Comparison of ENCODE assay signal across 26 mouse cellular contexts in genomic region chr4:107935254-107935653, GRCm38 (mm10). TPM values are rescaled to one million over a fixed set of nuclear protein-coding genes. Genes with fewer than 3 reads are reported as not detected.
A peak's percentile ranks its signal among the peaks of the same experiment; 100 is the strongest.
DNase-seq lines count a peak whose midpoint lies in the region; ATAC-seq and TF ChIP-seq lines count a peak whose summit lies in the region.
"Had no signal": no experiment of that assay in that cellular context is flagged by ENCODE, and none has a peak within 500 bp of the region (broad histone marks: within the 10 kb centered on the region; RNA-seq: fewer than 3 reads in every experiment).

No protein-coding gene starts in this region.

- H3K4me2 ChIP-seq in CH12.LX (ENCODE audit: insufficient read depth, low read depth, poor library complexity, severe bottlenecking), result no peak overlapping the region
- no peak overlapping the region for H3K4me2 ChIP-seq in forebrain, postnatal 0 days (ENCODE audit: low read depth)
- H3K4me2 ChIP-seq in intestine, postnatal 0 days (replicated peaks; ENCODE audit: low read depth), result no peak overlapping the region
- H3K4me2 ChIP-seq: embryonic facial prominence, embryonic 15.5 days; forebrain, embryonic 15.5 days; hindbrain, embryonic 14.5 days; intestine, embryonic 15.5 days had no signal

- no peaks in the 10 kb centered on the region for H3K9me3 ChIP-seq in CH12.LX (replicated peaks; ENCODE audit: low read length)
- H3K9me3 ChIP-seq in forebrain, postnatal 0 days (ENCODE audit: low read length), result no peaks in the 10 kb centered on the region
- no peaks in the 10 kb centered on the region for H3K9me3 ChIP-seq in intestine, postnatal 0 days (ENCODE audit: control insufficient read depth)
- H3K9me3 ChIP-seq: embryonic facial prominence, embryonic 15.5 days; forebrain, embryonic 15.5 days; heart, embryonic 10.5 days; hindbrain, embryonic 10.5 days; intestine, embryonic 15.5 days had no signal

- TF ChIP-seq CTCF in CH12.LX (conservative IDR thresholded peaks at IDR 0.05 in 1 of 2, IDR thresholded peaks at IDR 0.05 in 1 of 2; ENCODE audit: low read depth in 2 of 2, low read length in 2 of 2), result no peak
- no peak for TF ChIP-seq CTCF in forebrain, postnatal 0 days (IDR thresholded peaks at IDR 0.05; ENCODE audit: low read depth)
- no peak for TF ChIP-seq CTCF in intestine, postnatal 0 days (IDR thresholded peaks at IDR 0.05; ENCODE audit: low read depth)
- no peak for TF ChIP-seq CTCF in gastrocnemius, adult 2 months (IDR thresholded peaks at IDR 0.05)

- H3K27me3 ChIP-seq in CH12.LX (replicated peaks), result no peaks in the 10 kb centered on the region
- no peaks in the 10 kb centered on the region for H3K27me3 ChIP-seq in forebrain, postnatal 0 days (ENCODE audit: insufficient read depth, low read length)
- no peaks in the 10 kb centered on the region for H3K27me3 ChIP-seq in intestine, postnatal 0 days (replicated peaks; ENCODE audit: control insufficient read depth, insufficient read depth, low read length)
- H3K27me3 ChIP-seq: embryonic facial prominence, embryonic 15.5 days; forebrain, embryonic 15.5 days; intestine, embryonic 15.5 days; Patski had no signal

- no peaks in the 10 kb centered on the region for H3K79me2 ChIP-seq in CH12.LX (replicated peaks; ENCODE audit: control insufficient read depth, extremely low read depth, insufficient read depth, poor library complexity, severe bottlenecking)

- H3K27ac ChIP-seq in CH12.LX (ENCODE audit: insufficient read depth, low read depth), result no peak overlapping the region
- no peak overlapping the region for H3K27ac ChIP-seq in forebrain, postnatal 0 days (ENCODE audit: low read depth, low read length)
- H3K27ac ChIP-seq in intestine, postnatal 0 days (ENCODE audit: low read depth, low read length), result no peak overlapping the region
- H3K27ac ChIP-seq in gastrocnemius, adult 2 months, result no peak overlapping the region
- H3K27ac ChIP-seq: embryonic facial prominence, embryonic 15.5 days; forebrain, embryonic 15.5 days; heart, embryonic 10.5 days; hindbrain, embryonic 10.5 days; hindbrain, embryonic 14.5 days; intestine, embryonic 15.5 days had no signal

- no peaks in the 10 kb centered on the region for H3K36me3 ChIP-seq in CH12.LX (replicated peaks in 1 of 2; ENCODE audit: control insufficient read depth in 1 of 2, insufficient read depth in 1 of 2, low read length in 1 of 2)
- no peaks in the 10 kb centered on the region for H3K36me3 ChIP-seq in forebrain, postnatal 0 days (ENCODE audit: insufficient read depth)
- no peaks in the 10 kb centered on the region for H3K36me3 ChIP-seq in intestine, postnatal 0 days (ENCODE audit: control insufficient read depth, insufficient read depth)
- H3K36me3 ChIP-seq: embryonic facial prominence, embryonic 15.5 days; forebrain, embryonic 15.5 days; heart, embryonic 10.5 days; hindbrain, embryonic 10.5 days; intestine, embryonic 15.5 days had no signal

- TF ChIP-seq EP300 in CH12.LX (IDR thresholded peaks at IDR 0.05; ENCODE audit: low read length), result 0 out of 2 replicates have a peak, but pooled peaks have one; percentile 26

- H3K4me3 ChIP-seq in CH12.LX (replicated peaks in 1 of 3; ENCODE audit: low read depth in 2 of 3, low read length in 2 of 3, poor library complexity in 1 of 3), result no peak overlapping the region
- H3K4me3 ChIP-seq in forebrain, postnatal 0 days (ENCODE audit: low read depth, low read length), result no peak overlapping the region
- H3K4me3 ChIP-seq in intestine, postnatal 0 days (ENCODE audit: low read depth, low read length), result no peak overlapping the region
- H3K4me3 ChIP-seq in gastrocnemius, adult 2 months, result no peak overlapping the region
- H3K4me3 ChIP-seq: embryonic facial prominence, embryonic 15.5 days; erythroblast, embryonic 14.5 days; forebrain, embryonic 15.5 days; heart, embryonic 10.5 days; hindbrain, embryonic 10.5 days; intestine, embryonic 15.5 days had no signal

- no peak overlapping the region for H3K9ac ChIP-seq in CH12.LX (ENCODE audit: insufficient read depth, low read depth)
- H3K9ac ChIP-seq in forebrain, postnatal 0 days, result no peak overlapping the region
- no peak overlapping the region for H3K9ac ChIP-seq in intestine, postnatal 0 days (ENCODE audit: low read depth, low read length)
- H3K9ac ChIP-seq: embryonic facial prominence, embryonic 15.5 days; forebrain, embryonic 15.5 days; hindbrain, embryonic 14.5 days; intestine, embryonic 15.5 days had no signal

- TF ChIP-seq POLR2A in CH12.LX (IDR thresholded peaks at IDR 0.05; ENCODE audit: low read depth, low read length), result no peak

- in situ Hi-C loops in CH12.LX (cut with MboI; ENCODE audit: low pct_ligation_motif_present, low pct_unique_long_range_greater_than_20kb, low sequenced_read_pairs), result no loop called here

- intact Hi-C loops in gastrocnemius, adult 2 months (cut with DNase I), result loop anchor here (10.0 kb wide), 1 partner anchor 200 kb away; no protein-coding TSS in a partner anchor

- TF ChIP-seq RAD21 in CH12.LX (IDR thresholded peaks at IDR 0.05; ENCODE audit: low read depth, low read length), result no peak

- peak; percentile 89 for ATAC-seq in granulocyte monocyte progenitor cell, adult 5-6 weeks (replicated peaks; ENCODE audit: poor library complexity, severe bottlenecking)
- no peak for ATAC-seq in forebrain, postnatal 0 days
- no peak for ATAC-seq in intestine, postnatal 0 days
- ATAC-seq: CD4-positive, CD25-positive, alpha-beta regulatory T cell, adult 4 months; forebrain, embryonic 15.5 days; intestine, embryonic 15.5 days; Patski had no signal

- dilution Hi-C loops in CH12.LX (cut with MboI; ENCODE audit: extremely low pct_ligation_motif_present, extremely low pct_unique_long_range_greater_than_20kb, low sequenced_read_pairs), result no loop called here

- H3K4me1 ChIP-seq in CH12.LX (ENCODE audit: control insufficient read depth in 1 of 2, insufficient read depth in 2 of 2), result peaks cover 9 to 35% of the 10 kb centered on the region in 2 experiments
- H3K4me1 ChIP-seq in forebrain, postnatal 0 days (ENCODE audit: insufficient read depth), result no peaks in the 10 kb centered on the region
- H3K4me1 ChIP-seq in intestine, postnatal 0 days (replicated peaks; ENCODE audit: control insufficient read depth, insufficient read depth, low read length), result no peaks in the 10 kb centered on the region
- H3K4me1 ChIP-seq: embryonic facial prominence, embryonic 15.5 days; heart, embryonic 10.5 days; hindbrain, embryonic 10.5 days had no signal

- 64% methylated on average over 3 of the region's 3 CpGs for WGBS in forebrain, postnatal 0 days
- 63% methylated on average over 3 of the region's 3 CpGs for WGBS in intestine, postnatal 0 days

- DNase-seq in 416B (ENCODE audit: low read depth) (peak; percentile 36), CH12.LX (ENCODE audit: extremely low read depth) (peak; percentile 57)
- peak; percentile 11 to 34 for DNase-seq in monocyte, adult 2 months (ENCODE audit: low read depth in 1 of 2, low spot score in 2 of 2)
- no peak for DNase-seq in forebrain, postnatal 0 days
- no peak for DNase-seq in gastrocnemius, adult 2 months
- DNase-seq in kidney, adult 8-10 months, result no peak
- DNase-seq: adrenal gland, adult 2 months; adrenal gland, postnatal 25 days; cerebellum, adult 2 months; cerebellum, postnatal 10 days; embryo, embryonic 11 days; gastrocnemius, postnatal 14 days; heart, postnatal 14 days had no signal

TF ChIP-seq in CH12.LX, 34 proteins besides CTCF, POLR2A, EP300 and RAD21 (continues in another document):
- no peak for TF ChIP-seq USF1 (IDR thresholded peaks at IDR 0.05; ENCODE audit: low read depth, low read length)

RNA-seq across cellular contexts. Expression of gene Cpt2, which starts 11.8 kb away (rescaled TPM):
- 10.9 and 14.1 TPM in 2 replicates for total RNA-seq in CH12.LX (2012; rRNA removed)
- total RNA-seq in CH12.LX (2014; rRNA removed), result 10.8 and 15.2 TPM in 2 replicates
- polyA plus RNA-seq in CH12.LX (2012; ENCODE audit: insufficient read length, low read depth), result 12.3 and 13.5 TPM in 2 replicates
- 25.6 and 32.1 TPM in 2 replicates for total RNA-seq in granulocyte monocyte progenitor cell, adult 5-6 weeks (2014; fragmentation: Nextera tagmentation)
- 18.3 and 33.1 TPM in 2 replicates for total RNA-seq in granulocyte monocyte progenitor cell, adult 5-6 weeks (2017)
- total RNA-seq in forebrain, postnatal 0 days (2014; rRNA removed), result 5.5 and 9.5 TPM in 2 replicates
- polyA plus RNA-seq in forebrain, postnatal 0 days (2015; fragmentation: Nextera tagmentation; extraction: Ambion mirVana), result 8.8 and 9.7 TPM in 2 replicates
- 128 and 130 TPM in 2 replicates for polyA plus RNA-seq in intestine, postnatal 0 days (2015; fragmentation: Nextera tagmentation; extraction: Ambion mirVana)
- total RNA-seq in gastrocnemius, adult 2 months (2021), result 100 to 1,000 TPM in 1 of 2 experiments, 10 to 100 TPM in 1; 61.5 to 103 TPM

RNA-seq across cellular contexts. Expression of gene Slc1a7, which starts 32.9 kb away (rescaled TPM):
- not detected in 2 replicates for total RNA-seq in CH12.LX (2012; rRNA removed)
- total RNA-seq in CH12.LX (2014; rRNA removed), result not detected in 2 replicates
- not detected in 2 replicates for polyA plus RNA-seq in CH12.LX (2012; ENCODE audit: insufficient read length, low read depth)
- not detected in 2 replicates for total RNA-seq in granulocyte monocyte progenitor cell, adult 5-6 weeks (2014; fragmentation: Nextera tagmentation)
- total RNA-seq in granulocyte monocyte progenitor cell, adult 5-6 weeks (2017), result not detected in 2 replicates
- total RNA-seq in forebrain, postnatal 0 days (2014; rRNA removed), result 0.15 TPM in 1 of 2 replicates, not detected in the other
- polyA plus RNA-seq in forebrain, postnatal 0 days (2015; fragmentation: Nextera tagmentation; extraction: Ambion mirVana), result 0.10 TPM in 1 of 2 replicates, not detected in the other
- 0.10 and 0.14 TPM in 2 replicates for polyA plus RNA-seq in intestine, postnatal 0 days (2015; fragmentation: Nextera tagmentation; extraction: Ambion mirVana)
- under 1 TPM; 0.10 to 0.17 TPM for total RNA-seq in gastrocnemius, adult 2 months (2021)
- polyA plus RNA-seq: CD4-positive, CD25-positive, alpha-beta regulatory T cell, adult 4 months; erythroblast, embryonic 14.5 days; forebrain, embryonic 11.5 days; heart, embryonic 10.5 days; heart, embryonic 14.5 days; hindbrain, embryonic 10.5 days had no signal

RNA-seq across cellular contexts. Expression of gene 0610037L13Rik, which starts 45.6 kb away (rescaled TPM):
- total RNA-seq in CH12.LX (2012; rRNA removed), result 43.8 and 51.4 TPM in 2 replicates
- total RNA-seq in CH12.LX (2014; rRNA removed), result 54.3 and 70.8 TPM in 2 replicates
- polyA plus RNA-seq in CH12.LX (2012; ENCODE audit: insufficient read length, low read depth), result 40.7 and 46.1 TPM in 2 replicates
- 34.9 and 73.6 TPM in 2 replicates for total RNA-seq in granulocyte monocyte progenitor cell, adult 5-6 weeks (2014; fragmentation: Nextera tagmentation)
- 57.4 and 97.8 TPM in 2 replicates for total RNA-seq in granulocyte monocyte progenitor cell, adult 5-6 weeks (2017)
- total RNA-seq in forebrain, postnatal 0 days (2014; rRNA removed), result 63.7 and 75.6 TPM in 2 replicates
- polyA plus RNA-seq in forebrain, postnatal 0 days (2015; fragmentation: Nextera tagmentation; extraction: Ambion mirVana), result 102 and 110 TPM in 2 replicates
- 72.4 and 76.2 TPM in 2 replicates for polyA plus RNA-seq in intestine, postnatal 0 days (2015; fragmentation: Nextera tagmentation; extraction: Ambion mirVana)
- 10 to 100 TPM; 41.9 to 50.1 TPM for total RNA-seq in gastrocnemius, adult 2 months (2021)

RNA-seq across cellular contexts. Expression of gene Magoh, which starts 55.7 kb away (rescaled TPM):
- total RNA-seq in CH12.LX (2012; rRNA removed), result 165 and 201 TPM in 2 replicates
- total RNA-seq in CH12.LX (2014; rRNA removed), result 369 and 395 TPM in 2 replicates
- 217 and 230 TPM in 2 replicates for polyA plus RNA-seq in CH12.LX (2012; ENCODE audit: insufficient read length, low read depth)
- 244 and 294 TPM in 2 replicates for total RNA-seq in granulocyte monocyte progenitor cell, adult 5-6 weeks (2014; fragmentation: Nextera tagmentation)
- total RNA-seq in granulocyte monocyte progenitor cell, adult 5-6 weeks (2017), result 322 and 356 TPM in 2 replicates
- total RNA-seq in forebrain, postnatal 0 days (2014; rRNA removed), result 49.8 and 64.5 TPM in 2 replicates
- polyA plus RNA-seq in forebrain, postnatal 0 days (2015; fragmentation: Nextera tagmentation; extraction: Ambion mirVana), result 138 and 180 TPM in 2 replicates
- 114 and 121 TPM in 2 replicates for polyA plus RNA-seq in intestine, postnatal 0 days (2015; fragmentation: Nextera tagmentation; extraction: Ambion mirVana)
- total RNA-seq in gastrocnemius, adult 2 months (2021), result 10 to 100 TPM; 25.6 to 30.0 TPM

Comparison
In these comparisons a context has a peak if more than half of its experiments do, and no peak if none do; other contexts are left out.
1. DNase-seq: peak in 416B (single experiment), CH12.LX (single experiment) and monocyte, adult 2 months (2 of 2); none in forebrain, postnatal 0 days (single experiment), gastrocnemius, adult 2 months (single experiment) and kidney, adult 8-10 months (0 of 2).